Mouse (Mus musculus): Measurements from ENCODE around the gene Acer3. TPM values are rescaled to one million over a fixed set of nuclear protein-coding genes. Genes with fewer than 3 reads are reported as not detected.

Gene Acer3
- polyA plus RNA-seq, 1 experiment, result not detected

GRCm38 (mm10) chr7:98172661-98173060 is 148.3 kb downstream of the Acer3 start:
- WGBS, result 93% methylated on average over 8 of the region's 8 CpGs
- Histone ChIP-seq H3K27ac (ENCODE audit: insufficient read depth, low read depth, low read length) (no peak overlapping the region), H3K4me1 (ENCODE audit: control insufficient read depth, insufficient read depth, low read length) (peaks cover 27% of the 10 kb centered on the region), H3K4me3 (ENCODE audit: insufficient read depth, low read depth, low read length) (no peak overlapping the region)
- TF ChIP-seq CTCF (IDR thresholded peaks at IDR 0.05; ENCODE audit: insufficient read depth, low read depth, low read length), result no peak
- TF ChIP-seq POLR2A (IDR thresholded peaks at IDR 0.05; ENCODE audit: insufficient read depth, low read depth, low read length), result no peak

- Histone ChIP-seq H3K4me3 (ENCODE audit: insufficient read depth, low read depth, low read length) (no peak overlapping the region), H3K4me1 (ENCODE audit: control insufficient read depth, insufficient read depth, low read length) (peaks cover 15% of the 10 kb centered on the region), H3K27ac (ENCODE audit: insufficient read depth, low read depth, low read length) (0 out of 2 replicates have a peak overlapping the region, but pooled peaks have one; percentile 12)
- WGBS, result 73% methylated on average over 6 of the region's 6 CpGs
- TF ChIP-seq CTCF (IDR thresholded peaks at IDR 0.05; ENCODE audit: insufficient read depth, low read depth, low read length) (no peak), POLR2A (IDR thresholded peaks at IDR 0.05; ENCODE audit: insufficient read depth, low read depth, low read length) (no peak)
These were observed 149.6 kb downstream of the Acer3 start for GRCm38 (mm10) chr7:98171141-98172073.

- Histone ChIP-seq H3K4me3 (ENCODE audit: insufficient read depth, low read depth, low read length) (no peak overlapping the region), H3K27ac (ENCODE audit: insufficient read depth, low read depth, low read length) (no peak overlapping the region), H3K4me1 (ENCODE audit: control insufficient read depth, insufficient read depth, low read length) (peaks cover 14% of the 10 kb centered on the region)
- no peak for TF ChIP-seq POLR2A (IDR thresholded peaks at IDR 0.05; ENCODE audit: insufficient read depth, low read depth, low read length)
- TF ChIP-seq CTCF (IDR thresholded peaks at IDR 0.05; ENCODE audit: insufficient read depth, low read depth, low read length), result no peak
- 60% methylated on average over 10 of the region's 10 CpGs for WGBS
These were observed 155.9 kb downstream of the Acer3 start for GRCm38 (mm10) chr7:98164999-98165528.

- no peak overlapping the region for H3K27ac ChIP-seq (ENCODE audit: insufficient read depth, low read depth, low read length)
- peaks cover 16% of the 10 kb centered on the region for H3K4me1 ChIP-seq (ENCODE audit: control insufficient read depth, insufficient read depth, low read length)
- 80% methylated on average over 9 of the region's 9 CpGs for WGBS
- no peak overlapping the region for H3K4me3 ChIP-seq (ENCODE audit: insufficient read depth, low read depth, low read length)
- TF ChIP-seq POLR2A (IDR thresholded peaks at IDR 0.05; ENCODE audit: insufficient read depth, low read depth, low read length), result no peak
- TF ChIP-seq CTCF (IDR thresholded peaks at IDR 0.05; ENCODE audit: insufficient read depth, low read depth, low read length), result no peak
These were observed 156.5 kb downstream of the Acer3 start for GRCm38 (mm10) chr7:98164382-98164998.

- Histone ChIP-seq H3K27ac (ENCODE audit: insufficient read depth, low read depth, low read length) (no peak overlapping the region), H3K4me3 (ENCODE audit: insufficient read depth, low read depth, low read length) (no peak overlapping the region), H3K4me1 (ENCODE audit: control insufficient read depth, insufficient read depth, low read length) (peaks cover 16% of the 10 kb centered on the region)
- 69% methylated on average over 3 of the region's 3 CpGs for WGBS
- no peak for TF ChIP-seq POLR2A (IDR thresholded peaks at IDR 0.05; ENCODE audit: insufficient read depth, low read depth, low read length)
- TF ChIP-seq CTCF (IDR thresholded peaks at IDR 0.05; ENCODE audit: insufficient read depth, low read depth, low read length), result no peak
These were observed 157.3 kb downstream of the Acer3 start for GRCm38 (mm10) chr7:98163700-98164099.

GRCm38 (mm10) chr7:98162239-98162638 is 158.8 kb downstream of the Acer3 start:
- TF ChIP-seq CTCF (IDR thresholded peaks at IDR 0.05; ENCODE audit: insufficient read depth, low read depth, low read length), result no peak
- TF ChIP-seq POLR2A (IDR thresholded peaks at IDR 0.05; ENCODE audit: insufficient read depth, low read depth, low read length), result no peak
- no peak overlapping the region for H3K27ac ChIP-seq (ENCODE audit: insufficient read depth, low read depth, low read length)
- H3K4me3 ChIP-seq (ENCODE audit: insufficient read depth, low read depth, low read length), result no peak overlapping the region
- H3K4me1 ChIP-seq (ENCODE audit: control insufficient read depth, insufficient read depth, low read length), result peaks cover 16% of the 10 kb centered on the region
- 91% methylated on average over 6 of the region's 6 CpGs for WGBS

GRCm38 (mm10) chr7:98160041-98160740 is 160.8 kb downstream of the Acer3 start:
- TF ChIP-seq CTCF (IDR thresholded peaks at IDR 0.05; ENCODE audit: insufficient read depth, low read depth, low read length) (no peak), POLR2A (IDR thresholded peaks at IDR 0.05; ENCODE audit: insufficient read depth, low read depth, low read length) (no peak)
- 65% methylated on average over 8 of the region's 8 CpGs for WGBS
- Histone ChIP-seq H3K27ac (ENCODE audit: insufficient read depth, low read depth, low read length) (no peak overlapping the region), H3K4me1 (ENCODE audit: control insufficient read depth, insufficient read depth, low read length) (peaks cover 26% of the 10 kb centered on the region), H3K4me3 (ENCODE audit: insufficient read depth, low read depth, low read length) (no peak overlapping the region)

GRCm38 (mm10) chr7:98158481-98158880 is 162.5 kb downstream of the Acer3 start:
- H3K4me3 ChIP-seq (ENCODE audit: insufficient read depth, low read depth, low read length), result no peak overlapping the region
- WGBS, result 80% methylated on average over 8 of the region's 8 CpGs
- no peak overlapping the region for H3K27ac ChIP-seq (ENCODE audit: insufficient read depth, low read depth, low read length)
- no peak for TF ChIP-seq POLR2A (IDR thresholded peaks at IDR 0.05; ENCODE audit: insufficient read depth, low read depth, low read length)
- peaks cover 26% of the 10 kb centered on the region for H3K4me1 ChIP-seq (ENCODE audit: control insufficient read depth, insufficient read depth, low read length)

Measured in olfactory bulb, adult 2 months (tissue).